Mouse (Mus musculus): ENCODE measurements around the gene Cldn34b2. TPM values are rescaled to one million over a fixed set of nuclear protein-coding genes. Genes with fewer than 3 reads are reported as not detected.
"Not testable (repeated sequence)": the region's sequence is repeated elsewhere in the genome, so short reads cannot be mapped to it uniquely, and the experiment has no call there.

Gene Cldn34b2
- not detected in 2 replicates for polyA plus RNA-seq (2015; fragmentation: Nextera tagmentation; extraction: Ambion mirVana)

DNA sequence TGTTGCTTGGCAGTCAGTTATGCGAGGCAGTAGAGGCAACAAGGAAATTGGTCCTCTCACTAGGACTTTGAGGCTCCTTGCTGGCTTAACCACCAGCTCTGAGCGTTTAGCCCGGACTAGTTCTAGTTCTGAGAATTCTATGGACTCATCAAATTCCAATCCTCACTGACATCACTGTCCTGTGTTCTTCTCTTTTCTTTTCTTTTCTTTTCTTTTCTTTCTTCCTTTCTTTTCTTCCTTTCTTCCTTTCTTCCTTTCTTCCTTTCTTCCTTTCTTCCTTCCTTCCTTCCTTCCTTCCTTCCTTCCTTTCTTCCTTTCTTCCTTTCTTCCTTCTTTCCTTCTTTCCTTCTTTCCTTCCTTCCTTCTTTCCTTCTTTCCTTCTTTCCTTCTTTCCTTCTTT lies at the start of gene Cldn34b2:
Gene Cldn34b2, minus strand, starts transcription at position 101 of the 400 bp plus-strand sequence.
- H3K4me3 ChIP-seq (ENCODE audit: low read depth, low read length); DNase-seq (ENCODE audit: low spot score); H3K4me2 ChIP-seq (replicated peaks; ENCODE audit: low read depth, low read length); H3K9me3 ChIP-seq (ENCODE audit: low read length); H3K9ac ChIP-seq (replicated peaks; ENCODE audit: low read depth); H3K4me1 ChIP-seq (ENCODE audit: insufficient read depth, low read depth, low read length); H3K27ac ChIP-seq (ENCODE audit: low read length); ATAC-seq; H3K27me3 ChIP-seq (replicated peaks; ENCODE audit: insufficient read depth, low read length); H3K36me3 ChIP-seq (ENCODE audit: insufficient read depth, low read length): not testable (repeated sequence)
- 77% methylated on average over 3 of the region's 3 CpGs for WGBS

DNA sequence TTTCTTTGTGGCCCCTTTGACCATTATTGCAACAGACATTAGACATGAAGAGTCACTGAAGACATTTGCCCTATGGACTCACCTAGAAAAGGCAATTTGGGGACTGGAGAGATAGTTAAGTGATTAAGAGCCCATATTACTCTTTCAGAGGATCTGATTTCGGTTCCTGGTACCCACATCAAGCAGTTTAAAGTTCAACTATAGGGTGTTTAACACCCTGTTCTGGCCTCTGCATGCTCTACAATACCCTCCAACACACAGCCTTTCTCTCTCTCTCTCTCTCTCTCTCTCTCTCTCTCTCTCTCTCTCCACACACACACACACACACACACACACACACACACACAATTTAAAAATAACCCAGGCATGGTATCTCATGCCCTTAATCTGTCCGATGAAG lies 49.4 kb upstream of the Cldn34b2 start:
- TF ChIP-seq EP300 (IDR thresholded peaks at IDR 0.05) = no peak
- TF ChIP-seq CTCF (IDR thresholded peaks at IDR 0.05) = no peak
- 62% methylated on average over 2 of the region's 2 CpGs for WGBS
- Histone ChIP-seq H3K4me1 (ENCODE audit: insufficient read depth, low read depth, low read length) (no peaks in the 10 kb centered on the region), H3K27me3 (replicated peaks; ENCODE audit: insufficient read depth, low read length) (no peaks in the 10 kb centered on the region), H3K9ac (replicated peaks; ENCODE audit: low read depth) (no peak overlapping the region), H3K4me2 (replicated peaks; ENCODE audit: low read depth, low read length) (no peak overlapping the region), H3K9me3 (ENCODE audit: low read length) (no peaks in the 10 kb centered on the region), H3K27ac (ENCODE audit: low read length) (no peak overlapping the region), H3K4me3 (ENCODE audit: low read depth, low read length) (no peak overlapping the region), H3K36me3 (ENCODE audit: insufficient read depth, low read length) (no peaks in the 10 kb centered on the region)
- no peak for DNase-seq (ENCODE audit: low spot score)
- no peak for ATAC-seq

DNA sequence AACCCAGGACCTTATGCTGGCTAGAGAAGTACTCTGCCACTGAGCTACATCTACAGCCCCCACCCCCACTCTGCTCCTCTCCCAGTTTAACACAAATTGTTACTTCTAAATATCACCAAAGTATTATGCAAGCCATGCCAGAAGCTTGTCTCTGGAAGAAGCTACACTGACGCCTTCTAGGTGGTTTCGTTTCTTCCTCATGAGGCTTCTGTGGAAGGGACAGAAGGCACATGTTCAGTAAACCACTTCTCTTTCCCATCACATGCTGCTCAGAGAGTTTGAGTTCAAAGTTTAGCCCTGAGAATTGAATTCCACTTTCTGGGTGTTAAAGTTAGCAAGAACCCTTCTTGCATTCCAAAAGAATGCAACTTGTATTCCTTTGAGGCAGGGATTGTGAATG lies 49.0 kb upstream of the Cldn34b2 start:
- 77% methylated on average over 2 of the region's 2 CpGs for WGBS
- TF ChIP-seq EP300 (IDR thresholded peaks at IDR 0.05) = no peak
- no peak for TF ChIP-seq CTCF (IDR thresholded peaks at IDR 0.05)
- Histone ChIP-seq H3K4me2 (replicated peaks; ENCODE audit: low read depth, low read length) (no peak overlapping the region), H3K9ac (replicated peaks; ENCODE audit: low read depth) (no peak overlapping the region), H3K27ac (ENCODE audit: low read length) (no peak overlapping the region), H3K27me3 (replicated peaks; ENCODE audit: insufficient read depth, low read length) (no peaks in the 10 kb centered on the region), H3K4me3 (ENCODE audit: low read depth, low read length) (no peak overlapping the region), H3K9me3 (ENCODE audit: low read length) (no peaks in the 10 kb centered on the region), H3K36me3 (ENCODE audit: insufficient read depth, low read length) (no peaks in the 10 kb centered on the region), H3K4me1 (ENCODE audit: insufficient read depth, low read depth, low read length) (no peaks in the 10 kb centered on the region)
- no peak for ATAC-seq
- no peak for DNase-seq (ENCODE audit: low spot score)

DNA sequence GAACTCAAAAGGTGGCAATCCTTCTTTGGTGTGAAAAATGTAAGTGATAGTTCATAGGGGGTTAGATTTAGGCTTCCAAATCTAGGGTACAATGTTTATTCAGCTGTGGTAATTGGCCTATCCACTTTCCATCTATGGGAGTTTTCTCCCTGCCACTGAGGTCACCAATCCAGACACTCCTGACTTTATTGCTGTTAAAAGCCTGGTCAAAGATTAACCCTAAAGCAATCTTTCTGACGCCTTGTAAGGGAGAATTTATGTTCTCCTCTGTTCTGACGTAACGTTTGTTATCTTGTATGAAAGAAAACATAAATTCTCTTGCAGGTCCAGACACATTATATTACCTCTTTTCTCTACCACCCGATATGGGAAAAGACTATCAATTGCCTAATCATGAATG lies 47.4 kb upstream of the Cldn34b2 start:
- H3K9ac ChIP-seq (replicated peaks; ENCODE audit: low read depth) = no peak overlapping the region
- no peak overlapping the region for H3K27ac ChIP-seq (ENCODE audit: low read length)
- H3K36me3 ChIP-seq (ENCODE audit: insufficient read depth, low read length) = no peaks in the 10 kb centered on the region
- H3K9me3 ChIP-seq (ENCODE audit: low read length) = no peaks in the 10 kb centered on the region
- DNase-seq (ENCODE audit: low spot score) = no peak
- TF ChIP-seq CTCF (IDR thresholded peaks at IDR 0.05) (no peak), EP300 (IDR thresholded peaks at IDR 0.05) (no peak)
- 49% methylated on average over 4 of the region's 4 CpGs for WGBS
- no peak for ATAC-seq
- H3K4me3 ChIP-seq (ENCODE audit: low read depth, low read length) = no peak overlapping the region
- H3K4me1 ChIP-seq (ENCODE audit: insufficient read depth, low read depth, low read length) = no peaks in the 10 kb centered on the region
- H3K27me3 ChIP-seq (replicated peaks; ENCODE audit: insufficient read depth, low read length) = no peaks in the 10 kb centered on the region
- H3K4me2 ChIP-seq (replicated peaks; ENCODE audit: low read depth, low read length) = no peak overlapping the region

DNA sequence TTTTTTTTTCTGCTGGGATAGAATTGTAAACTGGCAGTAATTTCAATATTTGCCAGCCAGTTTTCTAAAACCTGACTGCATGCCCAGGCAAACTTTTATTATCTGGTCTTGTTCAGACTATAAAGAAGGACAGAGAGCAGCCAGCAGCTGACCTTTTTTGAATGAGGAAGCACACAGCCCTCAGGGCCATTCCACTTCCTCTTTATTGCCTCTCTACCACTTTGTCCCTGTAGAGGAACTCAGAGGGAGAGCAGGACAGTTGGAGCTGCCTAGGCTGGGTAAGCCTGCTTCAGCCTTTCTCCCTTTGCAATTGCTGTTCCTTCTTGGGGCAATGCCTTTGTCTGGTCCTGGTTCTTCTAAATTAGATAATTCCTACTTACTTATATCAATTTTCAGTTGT lies 44.1 kb upstream of the Cldn34b2 start:
- Histone ChIP-seq H3K4me3 (ENCODE audit: low read depth, low read length) (no peak overlapping the region), H3K27me3 (replicated peaks; ENCODE audit: insufficient read depth, low read length) (no peaks in the 10 kb centered on the region), H3K9ac (replicated peaks; ENCODE audit: low read depth) (no peak overlapping the region), H3K9me3 (ENCODE audit: low read length) (no peaks in the 10 kb centered on the region), H3K4me2 (replicated peaks; ENCODE audit: low read depth, low read length) (no peak overlapping the region), H3K27ac (ENCODE audit: low read length) (no peak overlapping the region), H3K4me1 (ENCODE audit: insufficient read depth, low read depth, low read length) (no peaks in the 10 kb centered on the region), H3K36me3 (ENCODE audit: insufficient read depth, low read length) (no peaks in the 10 kb centered on the region)
- no peak for ATAC-seq
- DNase-seq (ENCODE audit: low spot score) = peak; percentile 5
- TF ChIP-seq CTCF (IDR thresholded peaks at IDR 0.05) (no peak), EP300 (IDR thresholded peaks at IDR 0.05) (no peak)

DNA sequence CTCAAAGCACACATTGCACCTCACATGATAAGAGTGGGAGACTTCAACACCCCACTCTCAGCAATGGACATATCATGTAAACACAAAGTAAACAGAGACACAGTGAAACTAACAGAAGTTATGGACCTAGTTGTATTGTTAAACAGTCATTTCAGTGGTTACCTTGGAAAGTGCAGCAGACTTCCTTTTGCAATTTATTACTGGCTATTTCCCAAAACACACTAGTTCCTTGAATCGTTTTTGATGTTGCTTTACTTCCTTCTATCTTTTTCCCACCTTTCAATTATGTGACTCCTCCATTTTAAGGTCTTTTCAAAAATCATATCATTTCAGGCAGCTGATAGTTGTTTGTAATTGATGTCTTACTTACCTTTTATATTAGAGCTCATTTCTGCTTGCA lies 43.5 kb upstream of the Cldn34b2 start:
- no peak overlapping the region for H3K27ac ChIP-seq (ENCODE audit: low read length)
- ATAC-seq = no peak
- no peaks in the 10 kb centered on the region for H3K27me3 ChIP-seq (replicated peaks; ENCODE audit: insufficient read depth, low read length)
- no peak for DNase-seq (ENCODE audit: low spot score)
- no peak for TF ChIP-seq EP300 (IDR thresholded peaks at IDR 0.05)
- no peak for TF ChIP-seq CTCF (IDR thresholded peaks at IDR 0.05)
- H3K4me2 ChIP-seq (replicated peaks; ENCODE audit: low read depth, low read length) = no peak overlapping the region
- no peaks in the 10 kb centered on the region for H3K36me3 ChIP-seq (ENCODE audit: insufficient read depth, low read length)
- WGBS = 52% methylated on average over 1 of the region's 1 CpGs
- no peaks in the 10 kb centered on the region for H3K9me3 ChIP-seq (ENCODE audit: low read length)
- no peaks in the 10 kb centered on the region for H3K4me1 ChIP-seq (ENCODE audit: insufficient read depth, low read depth, low read length)
- no peak overlapping the region for H3K4me3 ChIP-seq (ENCODE audit: low read depth, low read length)
- H3K9ac ChIP-seq (replicated peaks; ENCODE audit: low read depth) = no peak overlapping the region

DNA sequence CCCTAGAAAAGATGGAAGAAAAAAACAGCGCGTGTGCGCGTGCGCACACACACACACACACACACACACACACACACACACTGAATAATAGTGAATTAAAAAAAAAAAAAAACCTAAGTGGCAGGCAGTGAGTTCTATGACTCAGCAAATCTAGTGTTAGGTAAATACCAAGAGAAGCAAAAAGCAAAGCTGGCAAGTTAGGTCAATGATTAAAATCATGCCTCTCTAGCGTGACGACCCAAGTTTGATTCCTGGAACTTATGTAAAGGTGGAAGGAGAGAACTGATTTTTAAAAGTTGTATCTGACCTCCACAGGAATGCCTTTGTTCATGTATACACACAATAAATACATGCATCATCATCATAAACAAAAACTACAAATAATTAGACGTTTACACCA lies 41.7 kb upstream of the Cldn34b2 start:
- Histone ChIP-seq H3K27ac (ENCODE audit: low read length) (no peak overlapping the region), H3K9ac (replicated peaks; ENCODE audit: low read depth) (no peak overlapping the region), H3K9me3 (ENCODE audit: low read length) (no peaks in the 10 kb centered on the region), H3K4me1 (ENCODE audit: insufficient read depth, low read depth, low read length) (no peaks in the 10 kb centered on the region), H3K4me2 (replicated peaks; ENCODE audit: low read depth, low read length) (no peak overlapping the region), H3K27me3 (replicated peaks; ENCODE audit: insufficient read depth, low read length) (no peaks in the 10 kb centered on the region), H3K4me3 (ENCODE audit: low read depth, low read length) (no peak overlapping the region), H3K36me3 (ENCODE audit: insufficient read depth, low read length) (no peaks in the 10 kb centered on the region)
- no peak for DNase-seq (ENCODE audit: low spot score)
- no peak for ATAC-seq
- TF ChIP-seq EP300 (IDR thresholded peaks at IDR 0.05) (no peak), CTCF (IDR thresholded peaks at IDR 0.05) (no peak)
- 79% methylated on average over 8 of the region's 8 CpGs for WGBS

All from lung, postnatal 0 days (tissue).